Mouse (Mus musculus) forelimb bud, embryonic 11.5 days (tissue): ENCODE data around the gene Msh5.
"Not testable (repeated sequence)": the region's sequence is repeated elsewhere in the genome, so short reads cannot be mapped to it uniquely, and the experiment has no call there.

Experiments used
- DNase-seq: peaks from one replicate; pipeline ENCODE4 v3.0.0-alpha.2; 2012; ENCODE audit warnings: low read depth, low spot score

Gene Msh5

DNA sequence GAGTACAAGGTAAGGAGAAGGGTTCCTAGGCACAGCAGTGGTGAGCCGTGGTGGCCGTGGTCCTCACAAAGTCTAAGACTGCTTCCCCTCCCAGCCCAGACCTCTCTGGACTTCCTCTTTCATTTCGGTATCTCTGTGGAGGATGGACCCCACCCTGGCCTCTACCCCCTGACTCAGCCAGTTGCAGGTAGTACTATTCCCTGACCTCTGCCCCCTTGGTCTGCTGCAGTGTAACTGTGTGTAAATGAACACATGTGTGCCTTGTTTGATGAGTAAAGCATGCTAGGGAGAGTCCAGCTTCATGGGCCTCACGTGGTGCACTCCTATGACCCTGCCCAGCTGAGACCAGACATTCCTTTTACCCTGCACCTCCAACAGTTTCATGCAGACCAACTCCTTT lies 22.8 kb downstream of the Msh5 start:
- no peak for DNase-seq

DNA sequence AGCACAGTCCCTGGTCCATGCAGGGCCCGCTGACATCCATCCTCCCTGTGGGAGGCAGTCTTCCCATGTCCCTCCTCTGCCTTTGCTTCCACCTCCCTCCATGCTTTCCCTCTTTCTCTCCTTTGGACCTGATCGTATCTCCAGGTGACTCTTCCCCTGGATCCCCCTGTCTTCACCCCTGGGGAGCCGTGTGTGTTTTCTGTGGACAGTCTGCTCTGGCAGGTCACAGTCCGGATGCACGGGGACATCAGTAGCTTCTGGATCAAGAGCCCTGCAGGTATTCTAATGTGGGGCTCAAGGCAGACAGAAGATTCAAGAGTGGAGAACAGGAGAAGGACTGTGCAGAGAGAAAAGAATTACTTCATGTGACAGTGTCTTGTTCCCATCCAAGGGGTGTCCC lies 23.3 kb downstream of the Msh5 start:
- no peak for DNase-seq

GRCm38 (mm10) chr17:35022541-35023060 lies 23.9 kb downstream of the Msh5 start:
- no peak for DNase-seq

DNA sequence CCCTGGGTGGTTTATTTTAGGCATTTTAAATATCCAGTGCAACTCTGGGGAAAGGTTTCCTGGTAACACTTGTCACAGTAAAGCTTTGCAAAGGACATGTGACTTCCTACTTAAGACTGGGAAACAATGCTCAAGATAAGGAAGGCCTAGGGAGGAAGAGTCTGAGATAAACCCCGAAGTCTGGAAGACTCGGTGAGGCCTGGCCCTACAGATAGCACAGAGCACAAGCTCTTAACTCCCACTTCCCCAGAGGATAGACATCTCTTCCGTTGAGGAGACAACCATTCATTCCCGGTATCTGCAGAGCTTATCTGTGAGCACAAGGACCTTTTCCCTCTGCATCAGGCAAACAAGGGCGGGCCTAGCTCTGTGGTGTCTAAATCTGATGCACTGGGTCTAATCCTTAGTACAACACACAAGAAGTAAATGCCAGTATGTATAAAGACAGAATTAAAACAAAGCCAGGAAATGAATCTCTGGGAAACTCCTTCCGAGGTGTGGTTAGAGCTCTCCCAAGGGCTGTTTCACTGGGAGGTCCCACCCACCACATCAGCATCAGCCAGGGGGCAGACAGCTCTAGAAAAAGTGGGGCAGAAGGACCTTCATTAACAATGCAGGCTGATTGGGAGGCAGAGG lies 24.6 kb downstream of the Msh5 start:
- DNase-seq, result no peak

DNA sequence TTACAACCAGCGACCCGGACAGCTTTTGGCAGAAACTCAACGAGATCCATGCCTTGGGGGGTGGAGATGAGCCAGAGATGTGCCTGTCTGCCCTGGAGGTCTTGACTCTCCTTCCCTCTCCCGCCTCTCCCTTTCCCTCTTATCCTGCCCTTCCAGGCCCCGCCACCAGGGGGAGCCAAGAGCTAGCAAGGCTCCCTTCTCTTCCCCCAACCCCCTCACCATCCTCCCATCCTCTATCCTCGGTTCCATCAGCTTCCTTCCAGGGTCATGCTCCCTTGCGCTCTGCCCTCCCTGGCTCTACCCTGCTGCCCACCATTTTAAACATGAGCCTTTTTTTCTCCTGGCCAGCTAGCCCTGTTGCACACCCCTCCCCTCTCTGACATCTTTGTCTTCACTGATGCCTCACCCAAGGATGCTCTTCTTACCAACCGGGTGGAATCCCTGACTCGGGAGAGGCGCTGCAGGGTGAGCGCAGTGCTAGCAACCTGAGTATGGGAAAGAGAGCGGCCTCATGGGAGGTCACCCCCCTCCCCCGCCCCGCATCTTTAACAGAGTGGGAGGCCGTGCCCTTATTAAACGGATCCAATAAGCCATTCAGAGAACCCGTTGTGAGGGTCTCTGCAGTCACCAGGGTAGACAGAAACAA lies 25.3 kb downstream of the Msh5 start:
- DNase-seq, result peak; percentile 79

DNA sequence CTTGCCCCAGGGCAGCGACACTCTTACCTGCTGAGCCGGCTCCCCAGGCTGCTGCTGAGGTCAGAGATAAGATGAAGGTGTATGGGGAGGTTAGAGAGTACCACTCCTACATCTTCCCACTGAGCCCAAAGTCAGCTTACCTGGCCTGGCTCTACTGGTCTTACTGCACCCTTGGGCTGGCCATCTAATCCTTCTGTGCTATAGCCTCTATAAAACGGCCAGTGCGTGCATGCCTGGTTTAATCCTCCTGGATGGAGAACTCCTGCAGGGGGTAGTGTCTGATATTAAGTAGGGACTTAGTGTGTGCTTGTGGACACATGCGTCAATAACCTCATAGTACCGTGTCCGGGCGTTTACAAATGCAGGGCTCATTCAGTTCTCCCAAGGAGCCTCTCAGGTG lies 26.0 kb downstream of the Msh5 start:
- no peak for DNase-seq

DNA sequence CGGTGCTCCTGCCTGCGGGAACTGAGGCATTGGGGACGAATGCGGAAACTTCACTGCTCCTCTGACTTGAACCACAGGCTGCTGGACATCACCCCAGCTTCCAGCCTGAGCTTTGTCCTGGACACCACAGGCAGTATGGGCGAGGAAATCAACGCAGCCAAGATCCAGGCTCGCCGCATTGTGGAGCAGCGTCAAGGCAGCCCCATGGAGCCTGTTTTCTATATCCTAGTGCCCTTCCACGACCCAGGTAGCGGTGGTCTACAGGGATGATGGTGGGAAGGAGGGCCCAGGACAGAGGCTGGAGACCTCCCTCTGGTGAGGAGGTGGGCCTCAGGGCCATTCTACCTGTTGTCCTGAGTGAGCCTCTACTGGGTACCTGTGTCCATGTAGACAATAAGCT lies 26.7 kb downstream of the Msh5 start:
- no peak for DNase-seq

DNA sequence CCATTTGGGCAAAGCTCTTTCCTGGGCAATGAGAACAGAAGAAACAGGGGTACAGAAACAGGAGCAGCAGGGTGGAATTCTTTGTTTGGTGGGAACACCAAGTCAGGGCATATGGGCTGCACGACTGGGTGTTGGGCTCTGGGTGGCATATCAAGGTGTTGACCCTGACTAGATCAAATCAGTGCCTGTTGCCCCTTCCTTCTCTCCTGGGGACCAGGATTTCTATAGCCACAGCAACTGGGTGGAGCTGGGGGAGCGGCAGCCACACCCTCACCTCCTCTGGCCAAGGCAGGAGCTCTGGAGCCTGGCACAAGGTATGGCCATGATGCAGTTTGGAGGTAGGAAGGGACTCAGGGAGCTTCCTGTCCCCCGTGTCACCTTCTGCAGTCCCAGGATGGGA lies 28.4 kb downstream of the Msh5 start:
- no peak for DNase-seq

- no peak for DNase-seq
These were observed 28.9 kb downstream of the Msh5 start for GRCm38 (mm10) chr17:35017706-35018030.

- no peak for DNase-seq
These were observed 29.5 kb downstream of the Msh5 start for GRCm38 (mm10) chr17:35016791-35017705.

DNA sequence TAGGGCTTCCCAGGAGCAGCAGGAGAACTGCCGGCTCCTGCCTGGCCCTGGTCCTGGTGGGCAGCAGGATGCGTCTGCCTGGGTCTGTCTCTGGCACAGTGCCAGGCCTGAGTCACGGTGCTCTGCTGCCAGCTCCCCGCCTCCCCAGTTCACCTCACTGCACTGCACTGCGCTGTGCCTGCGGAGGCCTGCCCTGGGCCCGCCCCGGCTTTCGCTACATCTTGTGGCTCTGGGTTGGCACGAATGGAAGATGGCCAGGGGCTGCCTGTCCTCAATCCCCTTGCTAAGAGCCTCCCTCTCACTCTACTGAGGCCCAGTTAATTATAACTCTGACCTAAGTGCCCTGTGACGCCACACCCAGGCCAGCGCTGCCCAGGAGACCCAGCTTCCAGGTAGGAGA lies 30.2 kb downstream of the Msh5 start, which contains the start of gene Vwa7:
Gene Vwa7 (plus strand): TSS at position 204 of the 400 bp plus-strand sequence.
- DNase-seq, result no peak

DNA sequence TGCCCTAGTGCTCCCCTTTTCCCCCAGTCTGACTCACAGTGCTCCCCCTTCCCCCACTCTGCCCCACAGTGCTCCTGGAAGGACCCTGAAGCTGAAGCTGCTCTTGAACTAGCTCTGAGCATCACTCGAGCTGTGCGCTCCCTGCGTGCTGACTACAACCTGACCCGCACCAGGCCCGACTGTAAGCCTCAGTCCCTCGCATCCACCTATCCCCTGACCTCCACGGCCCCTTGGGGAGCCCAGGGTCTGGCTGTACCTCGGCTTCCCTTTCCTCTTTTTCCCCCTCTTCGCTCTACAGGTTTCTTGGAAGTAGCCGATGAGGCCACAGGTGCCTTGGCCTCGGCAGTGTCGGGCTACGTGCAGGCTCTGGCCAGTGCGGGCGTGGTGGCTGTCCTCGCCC lies 31.2 kb downstream of the Msh5 start:
- no peak for DNase-seq

- DNase-seq, result no peak
These were observed 33.3 kb downstream of the Msh5 start for GRCm38 (mm10) chr17:35013221-35013620.

DNA sequence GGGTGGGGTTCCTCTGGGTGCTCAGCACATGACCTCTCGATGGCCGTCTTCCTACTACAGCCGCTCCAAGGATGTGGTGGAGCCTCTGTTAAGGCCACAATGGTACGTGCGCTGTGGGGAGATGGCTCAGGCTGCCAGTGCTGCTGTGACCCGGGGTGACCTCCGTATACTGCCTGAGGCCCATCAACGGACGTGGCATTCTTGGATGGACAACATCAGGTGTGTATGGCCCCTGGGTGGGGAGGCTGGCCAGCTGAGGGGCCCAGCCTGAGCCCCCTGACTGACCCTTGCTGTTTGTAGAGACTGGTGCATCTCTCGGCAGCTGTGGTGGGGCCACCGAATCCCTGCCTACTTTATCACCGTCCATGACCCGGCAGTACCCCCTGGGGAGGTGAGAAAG lies 34.1 kb downstream of the Msh5 start:
- DNase-seq, result no peak

GRCm38 (mm10) chr17:35011440-35011839 lies 35.1 kb downstream of the Msh5 start:
- DNase-seq, result no peak

- DNase-seq, result no peak
These were observed 37.0 kb downstream of the Msh5 start for GRCm38 (mm10) chr17:35009586-35009985.

DNA sequence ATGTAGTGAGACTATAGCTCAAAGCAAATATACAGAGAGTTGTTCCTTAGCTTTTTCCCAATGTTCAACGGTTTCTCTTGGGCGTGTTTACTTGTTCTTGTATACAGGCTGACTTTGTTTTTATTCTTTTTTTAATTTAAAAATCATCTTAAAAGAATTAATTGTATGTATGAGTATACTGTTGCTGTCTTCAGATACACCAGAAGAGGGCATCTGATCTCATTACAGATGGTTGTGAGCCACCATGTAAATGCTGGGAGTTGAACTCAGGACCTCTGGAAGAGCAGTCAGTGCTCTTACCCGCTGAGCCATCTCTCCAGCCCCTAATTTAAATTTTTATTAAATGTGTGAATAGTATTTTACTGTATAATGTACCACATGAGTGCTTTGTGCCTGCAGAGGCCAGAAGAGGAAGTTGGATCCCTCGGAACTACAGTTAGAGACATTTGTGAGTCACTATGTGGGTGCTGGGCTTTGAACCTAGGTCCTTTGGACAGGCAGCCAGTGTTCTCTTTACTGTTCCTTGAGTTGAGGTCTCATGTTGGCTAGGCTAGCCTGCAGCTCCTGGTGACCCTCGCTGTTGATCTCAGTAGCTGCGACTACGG lies 39.1 kb downstream of the Msh5 start:
- no peak for DNase-seq

DNA sequence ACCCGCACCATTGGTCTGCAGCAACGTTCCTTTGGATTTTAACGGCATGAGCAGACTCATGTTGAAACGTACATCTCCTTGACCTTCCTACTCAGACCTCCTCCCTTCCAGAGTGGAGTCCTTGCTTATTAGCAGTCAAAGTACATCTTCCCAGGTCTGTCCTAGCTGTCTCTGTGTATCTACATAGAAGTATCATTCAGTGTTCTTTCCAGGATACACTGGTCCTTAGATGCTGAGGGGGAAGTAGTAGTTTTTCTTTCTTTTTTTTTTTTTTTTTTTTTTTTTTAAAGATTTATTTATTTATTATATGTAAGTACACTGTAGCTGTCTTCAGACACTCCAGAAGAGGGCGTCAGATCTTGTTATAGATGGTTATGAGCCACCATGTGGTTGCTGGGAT lies 40.6 kb downstream of the Msh5 start:
- DNase-seq, result not testable (repeated sequence)

GRCm38 (mm10) chr17:35005158-35005557 lies 41.4 kb downstream of the Msh5 start:
- DNase-seq, result no peak

GRCm38 (mm10) chr17:35004075-35004717 lies 42.3 kb downstream of the Msh5 start:
- no peak for DNase-seq

DNA sequence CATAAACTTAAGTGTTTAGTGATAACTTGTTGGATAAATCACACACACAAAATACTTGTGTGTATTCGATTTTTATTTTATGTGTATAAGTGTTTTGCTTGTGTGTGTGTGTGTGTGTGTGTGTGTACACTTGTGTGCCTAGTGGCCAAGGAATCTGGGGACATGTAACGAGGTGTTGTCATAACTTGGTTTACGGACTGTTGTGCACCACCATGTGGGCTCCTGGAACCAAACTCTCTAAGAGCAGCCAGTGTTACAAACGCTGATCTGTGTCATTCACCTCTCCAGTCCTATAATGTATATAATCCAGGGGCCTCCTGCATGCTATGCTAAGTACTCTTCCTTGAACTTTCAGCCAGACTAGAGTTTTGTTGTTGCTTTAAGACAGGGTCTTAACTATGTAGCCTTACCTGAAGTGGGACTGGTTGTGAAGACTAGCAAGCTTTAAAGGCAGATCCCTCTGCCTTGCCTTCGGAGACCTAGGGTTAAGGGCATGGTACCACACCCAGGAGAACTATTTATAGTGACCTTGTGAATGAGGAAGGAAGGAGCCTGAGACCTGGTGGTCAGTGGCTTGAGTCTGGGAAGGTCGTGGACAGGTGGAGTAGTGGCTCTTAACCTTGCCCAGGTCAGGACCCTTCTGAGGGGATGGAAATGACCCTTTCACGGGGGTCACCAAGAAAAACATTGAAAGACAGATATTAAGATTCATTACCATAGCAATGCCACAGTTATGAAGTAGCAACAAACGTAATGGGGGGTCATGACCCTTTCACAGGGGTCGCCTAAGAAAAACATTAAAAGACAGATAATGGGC lies 43.3 kb downstream of the Msh5 start:
- no peak for DNase-seq
